Mouse (Mus musculus): ENCODE data around the gene Gm10277.
"Not testable (repeated sequence)": the region's sequence is repeated elsewhere in the genome, so short reads cannot be mapped to it uniquely, and the experiment has no call there.

Gene Gm10277

DNA sequence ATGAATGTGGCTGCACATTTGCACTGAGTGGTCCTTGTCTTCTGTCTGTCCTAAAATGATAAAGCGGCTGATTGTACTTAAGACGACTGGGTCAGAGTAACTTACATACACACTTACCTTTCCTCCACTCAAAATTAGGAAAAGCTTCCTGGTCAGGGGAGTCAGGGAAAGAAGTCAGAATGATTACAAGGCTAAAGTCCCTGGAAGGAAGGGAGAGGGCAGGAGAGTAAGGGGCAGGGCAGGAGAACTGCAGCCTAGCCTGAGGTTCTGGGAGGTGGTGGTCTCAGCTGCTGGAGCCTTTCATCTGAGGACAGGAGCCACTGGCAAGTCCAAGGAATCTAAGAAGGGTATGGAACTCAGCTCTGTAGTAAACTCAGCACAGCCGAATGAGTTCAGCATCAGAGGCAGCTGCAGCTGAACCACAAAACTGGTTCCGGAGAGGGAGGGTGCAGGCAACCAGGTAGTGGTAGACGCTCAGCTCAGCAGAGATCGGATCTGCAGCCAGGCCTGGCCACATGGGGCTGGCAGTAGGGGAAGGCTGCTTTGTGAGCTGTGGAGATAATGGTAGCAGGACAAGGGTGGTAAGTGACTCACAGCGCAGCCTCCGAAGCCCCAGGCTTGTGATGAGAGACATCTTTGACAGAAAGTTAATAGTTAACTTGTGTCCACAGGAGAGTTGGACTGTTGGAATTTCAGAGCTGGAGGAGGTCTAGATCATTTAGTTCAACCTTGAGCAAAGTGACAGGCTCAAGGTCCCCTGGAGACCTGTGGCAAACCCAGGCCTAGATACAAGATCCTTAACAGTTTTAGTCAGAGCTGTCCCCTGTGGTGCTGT lies 15.5 kb downstream of the Gm10277 start:
- DNase-seq (ENCODE audit: low read depth, low spot score): no peak

DNA sequence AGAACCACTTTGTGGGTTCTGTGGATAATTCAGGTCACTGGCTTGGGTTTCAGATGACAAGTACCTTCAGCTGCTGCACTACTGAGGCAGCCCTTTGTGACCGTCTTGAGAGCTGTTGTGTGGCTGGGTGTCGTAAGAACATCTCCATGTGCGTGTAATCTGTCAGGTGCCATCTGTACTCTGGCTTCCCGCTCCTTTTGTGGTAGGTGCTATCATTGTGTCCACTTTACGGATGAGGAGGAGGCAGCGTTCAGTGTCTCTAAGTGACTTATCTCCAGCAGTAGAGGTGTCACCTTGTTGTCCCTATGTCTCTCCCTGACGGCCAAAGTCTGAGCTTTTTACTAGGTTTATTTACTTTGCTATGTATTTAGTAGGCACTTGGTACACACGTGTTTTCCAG lies 17.2 kb downstream of the Gm10277 start:
- no peak for DNase-seq (ENCODE audit: low read depth, low spot score)

DNA sequence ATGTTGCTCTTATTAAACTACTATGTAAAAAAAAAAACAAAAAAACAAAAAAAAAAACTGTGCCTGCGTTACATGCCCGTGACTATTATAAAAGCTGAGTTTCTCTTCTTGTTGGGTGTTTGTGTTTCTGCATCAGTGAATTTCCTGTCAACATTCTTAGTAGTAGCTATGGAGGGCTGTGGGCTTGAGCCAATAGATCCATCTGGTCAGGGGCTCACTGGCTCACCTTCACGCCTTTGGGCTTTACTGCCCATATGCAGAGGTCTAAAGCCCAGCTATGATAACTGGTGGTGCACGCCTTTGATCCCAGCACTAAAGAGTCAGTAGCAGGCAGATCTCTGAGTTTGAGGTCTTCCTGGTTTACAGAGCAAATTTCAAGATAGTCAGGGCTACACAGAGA lies 18.1 kb downstream of the Gm10277 start:
- DNase-seq (ENCODE audit: low read depth, low spot score): no peak

DNA sequence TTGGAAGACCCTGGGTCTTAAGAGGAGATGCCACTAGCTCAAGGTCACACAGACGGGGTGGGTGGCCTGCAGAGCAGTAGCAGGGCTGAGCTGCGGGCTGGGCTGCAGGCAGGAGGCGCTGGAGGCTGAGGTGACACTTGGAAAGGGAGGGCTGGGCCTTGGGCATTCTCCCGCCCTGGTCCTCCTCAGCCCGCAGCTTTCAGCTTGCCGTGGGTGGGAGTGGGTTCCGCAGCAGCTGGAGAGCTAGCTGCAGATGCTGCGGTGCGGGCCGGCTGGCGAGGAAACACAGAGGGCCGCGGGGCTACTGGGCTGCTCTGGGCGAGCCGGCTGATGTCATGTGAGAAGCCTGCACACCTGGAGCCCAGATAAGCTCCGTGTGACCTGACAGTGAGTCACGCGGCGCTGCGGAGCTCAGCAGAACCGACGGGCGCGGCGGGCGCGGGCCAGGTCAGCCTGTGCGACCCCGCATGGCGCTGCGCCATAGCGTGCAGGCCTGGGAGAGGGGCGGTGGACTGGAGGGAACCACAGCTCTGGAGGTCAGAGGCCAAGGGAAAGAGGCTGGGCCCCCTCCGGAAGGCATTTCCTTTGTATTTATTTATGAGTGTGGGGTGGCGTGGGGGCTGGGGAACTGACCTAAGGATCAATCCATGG lies 21.1 kb downstream of the Gm10277 start:
- no peak for DNase-seq (ENCODE audit: low read depth, low spot score)

DNA sequence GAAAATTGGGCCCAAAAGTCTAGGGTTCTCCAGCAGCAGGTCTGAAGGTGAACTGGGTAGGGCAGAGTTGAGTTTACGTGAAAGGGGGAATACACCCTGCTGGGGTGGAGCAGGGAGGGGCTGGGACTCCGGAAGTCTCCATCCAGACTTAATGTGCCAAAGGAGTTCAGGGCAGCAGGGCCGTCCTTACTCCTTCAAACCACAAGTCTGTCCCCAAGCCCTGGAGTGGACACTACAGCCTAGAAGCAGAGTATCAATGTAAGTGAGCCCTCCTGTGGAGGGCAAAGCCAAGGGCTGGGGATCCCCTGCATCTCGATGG lies 22.1 kb downstream of the Gm10277 start:
- no peak for DNase-seq (ENCODE audit: low read depth, low spot score)

DNA sequence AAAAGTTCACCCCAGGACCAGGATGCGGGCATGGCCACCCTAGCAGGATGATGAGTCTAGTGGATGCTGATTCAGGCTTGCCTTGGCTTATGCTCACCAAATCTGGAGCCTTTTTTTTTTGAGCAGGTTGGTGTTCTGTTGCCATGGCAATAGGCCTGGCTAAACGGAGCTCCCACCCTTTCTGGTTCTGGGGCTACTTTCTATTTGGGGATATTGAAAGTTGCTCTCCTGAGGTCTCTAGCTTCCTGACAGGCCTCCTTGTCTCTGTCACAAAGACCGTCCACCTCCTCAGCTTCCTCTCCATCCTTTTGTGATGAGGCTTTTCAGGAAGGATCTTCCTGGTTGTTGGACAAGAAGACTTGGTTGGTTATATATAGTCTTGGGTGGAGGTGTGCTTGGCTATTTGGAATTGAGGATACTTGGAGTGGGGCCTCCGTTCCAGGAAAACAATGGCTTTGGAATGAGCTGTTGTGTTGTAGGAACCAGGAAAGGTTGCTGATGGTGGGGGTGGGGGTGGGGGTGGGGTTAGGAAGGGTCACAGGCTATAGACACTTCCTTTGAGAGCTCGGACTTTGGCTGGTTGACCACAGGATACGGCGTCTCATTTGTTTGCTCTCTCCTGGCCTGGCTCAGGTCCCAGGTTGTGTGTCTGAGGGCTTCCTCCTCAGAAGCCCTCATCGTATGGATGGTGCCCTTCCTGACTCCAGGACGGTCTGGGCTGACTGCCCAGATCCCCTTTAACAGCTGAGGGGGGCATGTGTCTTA lies 22.7 kb downstream of the Gm10277 start:
- DNase-seq (ENCODE audit: low read depth, low spot score): no peak

DNA sequence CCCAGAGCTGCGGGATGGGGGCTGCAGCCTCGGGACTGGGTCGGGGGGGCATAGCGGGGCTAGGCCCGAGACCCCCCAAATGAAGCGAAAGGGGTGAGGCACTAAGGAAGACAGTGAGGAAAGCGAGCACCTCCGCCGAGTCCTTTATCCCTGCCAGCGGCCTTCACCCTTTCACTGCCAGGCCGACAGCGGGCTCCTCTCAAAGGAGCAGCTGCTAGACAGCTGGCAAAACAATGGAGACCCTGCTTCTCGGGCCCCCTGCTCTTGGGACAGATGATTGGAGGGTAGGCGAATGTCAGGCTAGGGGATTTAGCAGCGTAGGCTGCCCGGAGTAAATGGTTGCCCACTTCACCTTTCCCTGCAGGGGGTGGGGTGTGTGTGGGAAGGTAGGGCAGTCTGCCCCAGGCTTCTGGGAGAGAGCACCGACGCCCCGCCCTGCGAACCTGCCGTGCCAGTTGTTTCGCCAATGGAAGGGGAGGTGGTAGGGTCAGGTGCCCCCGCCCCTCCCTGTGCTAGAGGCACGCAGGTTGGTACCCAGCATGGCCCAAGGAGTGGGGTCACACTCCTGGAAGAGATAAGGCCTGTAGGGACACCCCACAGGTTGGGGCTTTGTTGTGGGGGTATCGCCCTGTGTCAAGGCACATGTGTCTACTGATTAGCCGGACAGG lies 23.7 kb downstream of the Gm10277 start:
- no peak for DNase-seq (ENCODE audit: low read depth, low spot score)

DNA sequence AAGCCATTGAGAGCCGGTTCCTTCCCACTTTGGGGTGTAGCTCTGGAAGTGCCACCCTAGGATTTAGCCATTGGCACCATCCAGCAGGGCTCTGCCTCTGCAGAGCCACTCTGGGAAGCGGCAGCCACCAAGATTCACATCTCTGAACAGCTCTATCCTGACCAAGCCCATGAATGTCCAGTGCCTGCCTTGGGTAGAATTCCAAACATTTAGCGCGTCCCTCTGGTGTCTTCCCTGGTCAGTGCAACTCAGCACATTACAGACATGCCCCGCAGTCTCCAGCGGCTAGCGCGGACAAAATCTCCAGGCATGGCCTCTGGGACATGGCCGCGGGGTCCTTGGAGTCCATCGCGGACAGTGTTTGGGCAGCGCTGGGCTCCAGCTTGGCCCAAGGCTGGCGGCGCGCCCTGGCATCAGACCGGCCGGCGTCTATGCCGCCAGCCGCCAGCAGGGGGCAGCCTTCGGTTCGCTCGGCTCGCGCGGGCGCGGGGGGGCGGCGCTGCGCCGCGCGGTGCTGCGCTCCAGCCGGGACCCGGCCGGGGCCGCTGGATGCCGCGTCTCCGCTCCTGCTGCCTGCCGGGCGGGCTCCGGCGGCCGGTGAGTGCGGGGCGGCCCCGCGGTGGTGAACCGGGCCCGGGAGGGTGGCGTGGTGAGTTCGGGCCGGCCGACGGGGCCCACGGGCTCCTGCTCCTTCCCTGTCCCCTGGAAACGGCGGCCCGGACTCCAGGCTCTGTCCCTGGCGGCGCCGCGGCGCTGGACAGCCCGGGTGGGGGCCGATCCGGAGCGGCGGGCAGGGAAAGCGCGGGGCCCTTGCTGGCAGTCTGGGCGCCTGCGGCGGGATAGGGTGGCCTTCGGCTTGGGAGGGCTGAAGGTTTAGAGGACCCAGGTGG lies 24.5 kb downstream of the Gm10277 start, which contains the start of gene Myo18a:
Gene Myo18a, plus strand, starts transcription at position 464 of the 890 bp plus-strand sequence.
- DNase-seq (ENCODE audit: low read depth, low spot score): no peak

DNA sequence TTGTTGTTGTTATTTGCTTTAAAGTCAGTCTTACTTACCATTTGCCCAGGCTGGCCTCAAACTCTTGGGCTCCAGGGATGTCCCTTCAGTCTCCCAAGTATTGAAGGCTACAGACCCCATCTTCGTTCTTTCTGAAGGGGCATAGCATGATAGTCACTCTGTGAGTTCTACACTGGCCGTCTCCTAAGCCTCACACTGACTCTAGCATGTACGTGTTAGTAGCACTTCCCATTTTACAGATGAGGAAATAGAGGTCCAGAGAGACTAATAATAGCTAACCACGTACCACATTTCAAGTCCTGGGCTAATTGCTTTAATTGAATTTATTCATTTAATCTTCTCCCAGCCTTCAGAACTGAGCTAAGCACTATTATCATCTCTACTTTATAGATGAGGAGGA lies 27.5 kb downstream of the Gm10277 start:
- no peak for DNase-seq (ENCODE audit: low read depth, low spot score)

DNA sequence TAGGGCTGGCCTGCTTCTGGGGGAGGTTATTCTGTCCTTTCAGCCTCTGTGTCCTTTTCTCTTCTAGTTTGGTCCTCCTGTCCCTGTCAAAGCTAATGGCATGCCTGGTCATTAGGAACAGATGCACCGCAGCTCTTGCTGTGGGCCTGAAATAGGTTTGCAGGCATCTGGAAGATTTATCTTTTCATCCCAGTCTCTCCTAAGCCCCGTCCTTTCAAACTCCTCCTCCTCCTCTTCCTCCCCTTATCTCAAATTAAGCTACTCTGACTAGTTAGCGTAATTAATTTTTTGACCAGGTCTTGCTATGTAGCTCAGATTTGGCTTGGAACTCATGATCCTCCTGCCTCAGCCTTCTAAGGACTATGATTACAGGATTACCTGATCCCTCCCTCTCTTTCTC lies 34.1 kb downstream of the Gm10277 start:
- peak; percentile 46 for DNase-seq (ENCODE audit: low read depth, low spot score)

DNA sequence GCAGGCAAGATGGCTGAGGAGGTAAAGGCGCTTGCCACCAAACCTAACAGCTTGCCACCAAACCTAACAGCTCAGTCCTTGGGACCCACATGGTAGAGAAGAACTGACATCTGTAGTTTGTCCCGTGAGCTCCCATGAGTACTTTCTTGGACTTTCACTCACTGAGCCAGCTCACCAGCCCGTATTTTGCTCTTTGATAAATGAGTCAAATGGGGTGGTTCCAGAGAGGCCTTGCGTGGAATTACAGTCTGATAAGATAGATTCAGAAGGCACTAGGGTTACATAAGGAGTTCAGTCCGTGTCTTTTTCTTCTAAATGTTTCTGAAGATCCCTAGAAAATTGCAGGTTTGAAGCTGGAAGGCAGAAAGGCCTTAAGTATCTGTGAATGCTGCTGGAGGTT lies 35.0 kb downstream of the Gm10277 start:
- peak; percentile 57 for DNase-seq (ENCODE audit: low read depth, low spot score)

DNA sequence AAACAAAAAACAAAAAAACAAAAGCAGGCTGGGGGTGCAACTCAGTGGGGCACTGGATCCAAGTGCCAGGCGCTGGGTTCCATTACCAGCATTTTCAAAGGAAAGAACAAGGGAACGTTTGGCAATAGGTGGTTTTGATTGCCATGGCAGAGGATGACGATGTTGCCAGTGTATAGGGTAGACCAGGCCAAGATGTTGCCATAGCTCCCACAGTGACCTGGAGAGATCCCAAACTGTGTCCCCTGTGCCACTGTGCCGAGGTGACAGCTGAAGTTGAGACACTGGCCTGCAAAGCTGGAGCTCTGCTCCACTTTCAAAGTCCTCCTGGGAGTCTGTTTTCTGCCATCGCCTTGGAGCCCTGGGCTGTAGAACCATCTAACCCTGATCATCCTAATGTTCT lies 38.6 kb downstream of the Gm10277 start:
- no peak for DNase-seq (ENCODE audit: low read depth, low spot score)

DNA sequence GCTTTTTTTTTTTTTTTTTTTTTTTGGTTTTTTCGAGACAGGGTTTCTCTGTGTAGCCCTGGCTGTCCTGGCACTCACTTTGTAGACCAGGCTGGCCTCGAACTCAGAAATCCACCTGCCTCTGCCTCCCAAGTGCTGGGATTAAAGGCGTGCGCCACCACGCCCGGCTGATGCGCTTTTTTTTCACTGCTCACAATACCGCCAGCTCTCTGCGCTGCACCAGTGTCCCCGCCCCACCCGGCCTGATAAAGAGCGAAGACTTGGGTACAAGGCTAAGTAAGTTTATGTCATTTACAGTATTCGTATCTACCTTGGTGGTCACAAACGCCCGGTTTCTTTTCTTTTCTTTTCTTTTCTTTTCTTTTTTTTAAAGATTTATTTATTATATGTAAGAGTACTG lies 40.4 kb downstream of the Gm10277 start:
- not testable (repeated sequence) for DNase-seq (ENCODE audit: low read depth, low spot score)

DNA sequence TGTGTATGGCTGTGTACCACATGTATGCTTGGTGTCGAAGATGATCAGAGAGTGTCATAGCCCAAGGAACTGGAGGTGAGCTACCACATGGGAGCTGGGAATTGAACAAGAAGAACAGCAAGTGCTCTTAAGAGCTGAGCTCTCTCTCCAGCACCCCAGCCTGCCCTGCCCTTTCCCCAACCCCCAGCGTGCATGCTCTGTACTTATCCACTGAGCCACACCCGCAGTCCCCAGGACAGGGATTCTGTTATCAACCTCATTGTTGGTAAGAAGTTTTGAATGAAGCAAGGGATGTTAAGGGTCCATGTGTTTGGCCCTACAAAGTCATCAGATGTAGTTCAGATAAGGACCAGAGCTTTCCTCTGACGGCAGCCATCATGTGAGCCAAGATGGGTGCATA lies 40.9 kb downstream of the Gm10277 start:
- DNase-seq (ENCODE audit: low read depth, low spot score): no peak

DNA sequence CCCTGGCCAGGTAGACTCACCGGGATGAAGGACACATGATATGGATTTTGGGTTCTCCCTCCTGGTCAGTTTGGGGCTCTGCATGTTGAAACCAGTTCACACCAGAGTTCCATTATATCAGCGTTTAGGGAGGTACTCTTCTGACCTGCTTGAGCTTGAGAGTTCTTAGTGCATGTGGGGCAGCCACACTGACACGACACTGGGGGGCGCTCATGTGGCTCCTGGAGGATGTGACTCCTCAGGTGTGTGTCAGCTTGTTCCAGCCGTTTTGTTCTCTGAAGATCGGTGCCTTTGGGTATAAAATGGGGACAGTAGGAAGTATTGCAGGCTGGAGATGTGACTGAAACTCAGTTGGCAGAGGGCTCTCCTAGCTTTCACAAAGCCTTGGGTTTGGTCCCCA lies 43.6 kb downstream of the Gm10277 start:
- no peak for DNase-seq (ENCODE audit: low read depth, low spot score)

DNA sequence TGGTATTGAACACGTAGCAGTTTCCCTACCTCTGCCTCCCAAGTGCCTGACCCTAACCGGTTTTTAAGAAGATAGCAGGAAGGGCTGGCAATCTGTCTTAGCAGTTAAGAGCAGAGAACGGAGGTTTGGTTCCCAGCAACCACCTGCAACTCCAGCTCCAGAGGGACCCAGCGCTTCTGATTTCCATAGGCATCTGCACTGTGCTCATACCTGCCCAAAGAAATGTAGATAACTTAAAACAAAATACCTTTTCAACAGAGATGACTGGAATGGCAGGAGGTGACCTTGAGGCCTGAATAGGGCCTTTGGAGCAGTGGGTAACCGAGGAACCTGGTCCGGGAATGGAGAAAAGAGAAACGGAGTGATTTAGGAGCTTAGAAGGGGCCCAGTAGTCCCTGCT lies 49.0 kb downstream of the Gm10277 start:
- no peak for DNase-seq (ENCODE audit: low read depth, low spot score)

DNA sequence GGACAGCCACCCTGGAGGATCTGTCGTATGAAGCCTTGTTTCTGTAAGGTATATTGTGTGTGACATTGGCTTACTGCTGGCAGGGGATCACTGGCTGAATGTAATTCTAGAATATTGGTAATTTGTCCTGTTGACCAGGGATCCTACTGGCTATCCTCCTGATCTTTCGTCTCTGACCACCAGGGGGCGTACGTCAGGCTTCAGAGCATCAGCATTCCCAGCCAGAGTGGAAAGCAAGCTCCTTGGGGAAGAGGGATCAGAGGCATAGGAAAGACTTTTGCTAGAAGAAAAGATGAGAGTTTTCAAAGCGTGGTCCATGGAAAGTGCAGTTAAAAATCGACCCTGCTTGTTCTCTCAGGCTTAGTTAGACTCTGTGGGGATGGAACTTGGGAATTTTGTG lies 50.3 kb downstream of the Gm10277 start:
- peak; percentile 74 for DNase-seq (ENCODE audit: low read depth, low spot score)

Data from c-Kit-negative CD71-positive TER-119-positive erythroid progenitor cells, embryonic 14.5 days (primary cell).